32 mouse cellular contexts compared by ENCODE assay signal in genomic region chr17:51191381-51191780, GRCm38 (mm10).
"Had no signal": no experiment of that assay in that cellular context is flagged by ENCODE, and none has a peak within 500 bp of the region (broad histone marks: within the 10 kb centered on the region; RNA-seq: fewer than 3 reads in every experiment).

No protein-coding gene starts in this region.

- H3K4me3 ChIP-seq: limb, embryonic 10.5 days; limb, embryonic 12.5 days; limb, embryonic 13.5 days; limb, embryonic 15.5 days; liver, embryonic 12.5 days; liver, embryonic 13.5 days; liver, embryonic 15.5 days; lung, embryonic 15.5 days; megakaryocyte, embryonic 14.5 days; midbrain, embryonic 10.5 days; midbrain, embryonic 12.5 days; midbrain, embryonic 13.5 days; midbrain, embryonic 15.5 days; myocyte; neural tube, embryonic 12.5 days; neural tube, embryonic 13.5 days had no signal

- H3K9me3 ChIP-seq: limb, embryonic 10.5 days; limb, embryonic 12.5 days; limb, embryonic 13.5 days; limb, embryonic 15.5 days; liver, embryonic 12.5 days; liver, embryonic 13.5 days; liver, embryonic 15.5 days; lung, embryonic 15.5 days; megakaryocyte, embryonic 14.5 days; midbrain, embryonic 10.5 days; midbrain, embryonic 12.5 days; midbrain, embryonic 13.5 days; midbrain, embryonic 15.5 days; neural tube, embryonic 12.5 days; neural tube, embryonic 13.5 days had no signal

- DNase-seq: left cerebral cortex, postnatal 4 days; liver; liver, embryonic 13.5 days; lung, adult 18-20 months; lung, adult 2 months; lung, embryonic 14.5 days; lung, postnatal 10 days; lung, postnatal 14 days; lung, postnatal 36 days; lung, postnatal 4 days; midbrain, embryonic 14.5 days had no signal

- H3K4me2 ChIP-seq: limb, embryonic 12.5 days; limb, embryonic 13.5 days; limb, embryonic 15.5 days; liver, embryonic 11.5 days; liver, embryonic 12.5 days; liver, embryonic 13.5 days; liver, embryonic 15.5 days; lung, embryonic 14.5 days; lung, embryonic 15.5 days; midbrain, embryonic 11.5 days; midbrain, embryonic 12.5 days; midbrain, embryonic 13.5 days; midbrain, embryonic 15.5 days; neural tube, embryonic 12.5 days; neural tube, embryonic 13.5 days had no signal

- ATAC-seq: liver, embryonic 12.5 days; lung, postnatal 0 days; midbrain, embryonic 13.5 days; midbrain, embryonic 15.5 days; midbrain, embryonic 16.5 days had no signal

- H3K9ac ChIP-seq: limb, embryonic 12.5 days; limb, embryonic 13.5 days; limb, embryonic 15.5 days; liver, embryonic 12.5 days; liver, embryonic 13.5 days; liver, embryonic 14.5 days; liver, embryonic 15.5 days; lung, embryonic 14.5 days; lung, embryonic 15.5 days; midbrain, embryonic 12.5 days; midbrain, embryonic 13.5 days; midbrain, embryonic 15.5 days; neural tube, embryonic 12.5 days; neural tube, embryonic 13.5 days had no signal

- H3K27me3 ChIP-seq: limb, embryonic 12.5 days; limb, embryonic 15.5 days; liver, embryonic 12.5 days; liver, embryonic 13.5 days; liver, embryonic 15.5 days; lung, embryonic 15.5 days; midbrain, embryonic 12.5 days; midbrain, embryonic 13.5 days; midbrain, embryonic 15.5 days; neural tube, embryonic 12.5 days; neural tube, embryonic 13.5 days had no signal

- H3K27ac ChIP-seq: limb, embryonic 10.5 days; limb, embryonic 12.5 days; limb, embryonic 13.5 days; limb, embryonic 15.5 days; liver, embryonic 12.5 days; liver, embryonic 13.5 days; liver, embryonic 14.5 days; liver, embryonic 15.5 days; lung, embryonic 15.5 days; macrophage; midbrain, embryonic 10.5 days; midbrain, embryonic 12.5 days; midbrain, embryonic 13.5 days; midbrain, embryonic 15.5 days; neural tube, embryonic 12.5 days; neural tube, embryonic 13.5 days had no signal

- H3K36me3 ChIP-seq: limb, embryonic 10.5 days; limb, embryonic 12.5 days; limb, embryonic 13.5 days; limb, embryonic 15.5 days; liver, embryonic 12.5 days; liver, embryonic 13.5 days; liver, embryonic 15.5 days; lung, embryonic 15.5 days; midbrain, embryonic 10.5 days; midbrain, embryonic 12.5 days; midbrain, embryonic 13.5 days; midbrain, embryonic 15.5 days; neural tube, embryonic 12.5 days; neural tube, embryonic 13.5 days had no signal

- H3K4me1 ChIP-seq: limb, embryonic 10.5 days; limb, embryonic 12.5 days; limb, embryonic 13.5 days; limb, embryonic 15.5 days; liver, embryonic 12.5 days; liver, embryonic 13.5 days; liver, embryonic 15.5 days; lung, embryonic 15.5 days; megakaryocyte, embryonic 14.5 days; midbrain, embryonic 10.5 days; midbrain, embryonic 12.5 days; midbrain, embryonic 13.5 days; midbrain, embryonic 15.5 days; neural tube, embryonic 12.5 days; neural tube, embryonic 13.5 days had no signal
